Mouse (Mus musculus) right cerebral cortex, adult 2 months (tissue): ENCODE data around the gene Ifitm10.

Experiments
- DNase-seq, 2 experiments: peaks; one replicate each; pipeline ENCODE4 v3.0.0; 2021 to 2022; ENCODE audit warnings: low spot score in 2 of 2

Gene Ifitm10

DNA sequence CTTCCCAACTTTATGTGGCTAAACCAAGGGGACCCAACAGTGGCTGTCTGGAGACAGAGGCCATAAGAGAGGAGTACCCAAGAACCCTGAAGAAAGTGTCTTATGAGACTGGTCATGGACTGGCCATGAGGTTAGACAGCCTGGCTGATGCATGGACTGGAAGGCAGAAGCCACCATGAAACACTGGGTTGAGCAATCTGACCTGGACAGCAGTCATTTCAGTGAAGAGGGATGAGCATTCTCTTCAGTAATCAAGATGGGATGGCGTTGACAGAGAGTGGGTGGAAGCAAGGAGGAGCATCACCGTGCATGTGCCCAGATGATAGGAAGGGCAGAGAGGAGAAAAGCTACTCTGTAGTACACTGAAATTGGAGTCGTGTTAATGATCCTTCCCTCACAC, 17.6 kb upstream of the Ifitm10 start:
- no peak for DNase-seq

DNA sequence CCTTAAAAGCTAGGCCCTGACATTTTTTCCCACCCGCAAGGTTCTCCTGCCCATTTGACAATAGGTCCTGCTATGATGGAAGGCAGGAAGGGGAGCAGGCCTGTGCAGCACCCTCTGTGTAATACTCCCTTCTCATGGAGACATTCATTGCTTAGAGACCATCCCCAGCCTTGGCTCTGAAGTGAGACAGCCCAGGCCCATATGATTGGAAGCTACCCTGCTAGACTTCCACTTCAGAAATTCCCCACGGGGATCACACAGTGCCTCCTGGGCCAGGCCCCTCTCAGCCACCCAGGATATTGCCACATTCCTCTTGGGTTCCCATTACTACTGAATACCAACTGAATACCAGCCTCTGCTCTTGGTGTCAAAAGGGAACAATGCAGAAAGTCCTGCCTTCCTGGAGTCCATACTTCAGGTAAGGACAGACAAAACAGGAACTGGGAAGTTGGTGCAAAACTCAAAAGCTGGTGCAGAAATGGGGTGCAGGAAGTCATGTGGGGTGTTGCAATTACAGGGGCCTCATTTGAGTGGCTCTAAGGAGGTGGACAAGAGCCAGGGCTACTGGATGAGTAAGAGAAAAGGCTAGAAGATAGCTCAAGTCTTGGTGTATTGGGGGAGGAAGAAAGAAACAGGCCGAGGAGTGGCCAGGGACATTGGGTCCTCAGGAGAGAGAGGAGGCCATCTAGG, 16.6 kb upstream of the Ifitm10 start:
- DNase-seq: no peak

DNA sequence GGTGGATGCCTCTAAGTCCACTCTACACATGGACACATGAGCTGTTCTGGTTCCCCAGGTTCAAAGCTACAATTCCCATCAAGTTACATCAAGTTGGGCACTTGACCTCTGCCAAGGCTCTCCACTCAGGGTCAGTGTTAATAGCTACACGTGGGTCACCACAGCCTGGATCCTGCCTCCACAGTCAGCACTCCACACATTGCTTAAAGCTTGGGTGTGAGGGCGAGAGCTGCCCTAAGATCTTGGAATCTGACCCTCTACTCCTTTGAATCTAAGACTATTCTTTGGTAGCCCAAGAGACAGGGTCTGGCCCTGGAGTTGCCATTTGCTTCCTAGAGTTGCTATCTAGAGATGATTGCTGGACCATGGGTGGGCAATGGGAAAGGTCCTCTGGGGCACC, 15.2 kb upstream of the Ifitm10 start:
- no peak for DNase-seq

DNA sequence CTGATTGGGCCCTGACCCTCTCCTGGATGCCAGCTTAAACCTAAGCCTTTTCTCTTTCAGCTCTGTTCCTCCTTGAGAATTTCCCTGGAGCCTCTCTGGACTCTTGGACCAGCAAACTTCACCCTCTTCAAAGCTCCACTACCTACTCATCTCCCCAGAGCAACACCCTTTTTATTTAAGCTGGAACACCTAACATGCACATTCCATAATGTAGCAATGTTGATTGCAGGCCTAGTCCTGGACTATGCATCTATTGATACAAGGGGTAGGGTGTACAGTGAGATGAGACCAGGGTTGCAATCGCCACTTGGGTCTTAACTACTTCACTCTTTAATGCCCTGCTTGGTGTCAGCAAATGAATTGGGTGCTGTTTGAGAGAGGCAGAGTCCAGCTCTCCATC, 14.6 kb upstream of the Ifitm10 start:
- no peak for DNase-seq

DNA sequence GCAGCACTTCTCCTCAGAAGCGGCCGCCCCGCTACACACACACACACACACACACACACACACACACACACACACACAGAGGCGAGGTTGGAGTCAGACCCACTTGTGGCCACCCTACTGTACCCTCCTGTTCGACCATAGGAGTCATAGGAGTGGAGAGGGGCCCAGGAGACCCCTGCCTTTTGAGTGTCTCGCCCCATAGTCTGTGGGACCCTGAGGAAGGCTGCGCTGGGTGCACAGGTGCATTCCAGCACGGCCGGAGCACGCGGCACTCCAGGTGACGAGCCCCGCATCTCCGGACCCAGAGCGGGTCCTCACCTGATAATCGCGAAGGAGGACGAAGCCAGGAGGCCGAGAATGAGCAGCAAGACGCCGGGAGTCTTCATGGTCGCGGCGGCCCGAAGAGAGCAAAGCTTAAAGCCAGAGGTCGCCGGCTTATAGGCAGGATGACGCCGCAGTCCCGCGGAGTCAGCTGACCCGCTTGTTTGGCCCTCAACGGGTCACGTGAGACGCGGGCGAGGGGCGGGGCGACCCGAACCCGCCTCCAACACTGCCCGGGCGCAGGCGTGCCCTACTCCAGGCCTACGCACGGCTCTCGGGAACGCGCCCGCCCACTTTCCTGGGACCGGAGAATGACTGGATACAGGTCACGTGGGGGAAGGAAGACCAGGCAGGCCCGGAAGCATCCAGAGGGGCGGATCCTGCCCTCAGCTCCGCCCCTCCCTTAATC, 14.0 kb upstream of the Ifitm10 start, which contains the start of gene Ctsd:
Gene Ctsd, minus strand, starts transcription at position 620 of the 730 bp plus-strand sequence.
- peak; percentile 97 for DNase-seq

DNA sequence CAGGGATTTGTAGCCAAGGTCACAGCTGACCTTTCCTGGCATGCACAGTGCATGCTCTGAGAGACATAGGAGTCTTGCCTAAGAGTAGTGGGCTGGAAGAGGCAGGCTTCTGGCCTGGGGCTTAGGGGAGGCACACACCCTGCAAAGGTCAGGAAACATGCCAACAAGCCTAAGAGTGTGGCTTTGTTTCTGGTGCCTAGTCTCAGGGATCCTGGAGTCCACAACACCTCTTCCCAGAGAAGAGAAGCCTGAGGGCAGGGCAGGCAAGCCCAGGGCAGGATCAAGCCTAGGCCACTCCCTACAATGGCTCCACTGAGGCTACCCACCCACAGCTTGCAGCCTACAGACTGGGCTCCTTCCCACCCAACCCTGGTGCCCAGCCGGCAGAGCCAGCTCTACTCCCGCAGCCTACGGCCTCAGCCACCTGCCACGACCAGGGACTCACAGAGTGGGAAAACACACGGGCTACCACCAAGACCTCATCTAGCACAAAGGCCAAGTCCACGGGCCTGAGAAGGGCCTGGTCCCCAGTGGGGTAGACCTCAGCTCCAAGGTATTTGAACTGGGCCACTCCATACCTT, 13.2 kb upstream of the Ifitm10 start:
- DNase-seq: no peak

DNA sequence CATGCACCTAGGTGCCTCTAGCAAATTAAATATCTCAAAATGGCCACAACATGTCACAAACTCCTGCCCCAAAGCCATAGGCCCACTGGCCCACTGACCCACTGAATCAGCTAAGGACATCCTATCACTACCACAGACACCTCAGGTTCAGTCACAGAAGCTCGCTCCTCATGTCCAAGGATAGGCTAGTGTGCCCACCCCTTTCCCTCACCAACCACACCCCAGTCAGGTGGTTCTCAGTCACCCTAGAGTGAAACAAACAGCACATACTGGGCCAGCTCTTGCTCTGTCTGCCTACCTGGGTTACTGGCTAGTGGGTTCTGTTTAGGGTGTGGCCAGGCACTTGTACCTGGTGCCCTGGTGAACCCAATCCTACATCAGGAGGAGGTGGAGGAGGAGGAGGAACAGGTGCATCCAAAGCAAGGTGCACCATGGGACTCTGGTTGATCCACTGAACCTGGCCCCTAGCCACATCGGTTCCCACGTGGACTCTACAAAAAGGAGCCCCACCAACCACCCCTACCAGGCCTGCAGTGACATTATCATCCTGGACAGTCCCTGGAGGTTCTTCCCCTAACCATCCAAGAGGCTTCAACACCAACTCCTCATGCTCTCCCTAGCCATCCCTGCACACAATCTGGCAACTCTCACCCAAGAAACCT, 12.3 kb upstream of the Ifitm10 start:
- DNase-seq: no peak

DNA sequence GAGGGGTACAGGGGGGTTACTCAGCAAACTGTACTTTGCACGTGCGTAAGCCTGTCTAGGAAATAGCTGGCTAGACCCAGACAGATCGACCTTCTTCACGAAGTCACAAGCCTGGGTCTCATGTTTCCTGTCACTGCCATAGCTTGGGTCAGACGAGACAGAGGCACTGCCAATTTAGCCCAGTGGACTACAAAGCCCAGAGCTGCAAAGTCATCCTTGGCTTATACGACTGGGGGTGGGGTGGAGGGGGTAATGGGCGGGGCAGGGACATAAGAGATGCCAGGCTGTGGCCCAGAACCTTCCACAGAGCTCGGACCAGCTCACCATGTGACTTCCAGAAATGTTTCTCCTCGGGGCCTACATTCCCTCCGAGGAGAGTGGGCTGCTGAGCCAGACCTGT, 10.8 kb upstream of the Ifitm10 start:
- no peak for DNase-seq

DNA sequence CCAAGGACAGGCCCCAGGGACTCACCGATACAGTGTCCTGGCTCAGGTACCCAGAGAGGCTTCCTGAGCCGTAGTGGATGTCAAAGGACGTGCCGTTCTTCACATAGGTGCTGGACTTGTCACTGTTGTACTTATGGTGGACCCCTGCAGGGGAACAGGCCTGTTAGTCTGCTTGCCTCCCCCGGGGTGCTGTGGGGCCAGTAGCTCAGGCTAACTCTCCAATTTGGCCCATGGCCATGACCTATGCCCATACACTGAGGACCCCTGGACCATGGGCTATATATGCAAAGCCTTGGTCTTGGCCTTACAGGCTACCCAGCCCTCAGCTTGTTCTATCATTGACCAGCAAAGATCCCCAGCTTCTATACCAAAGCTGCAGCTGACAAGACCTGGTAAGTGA, 9.0 kb upstream of the Ifitm10 start, which contains the start of gene Gm49369:
Gene Gm49369, minus strand, starts transcription at position 101 of the 400 bp plus-strand sequence.
- DNase-seq: no peak

DNA sequence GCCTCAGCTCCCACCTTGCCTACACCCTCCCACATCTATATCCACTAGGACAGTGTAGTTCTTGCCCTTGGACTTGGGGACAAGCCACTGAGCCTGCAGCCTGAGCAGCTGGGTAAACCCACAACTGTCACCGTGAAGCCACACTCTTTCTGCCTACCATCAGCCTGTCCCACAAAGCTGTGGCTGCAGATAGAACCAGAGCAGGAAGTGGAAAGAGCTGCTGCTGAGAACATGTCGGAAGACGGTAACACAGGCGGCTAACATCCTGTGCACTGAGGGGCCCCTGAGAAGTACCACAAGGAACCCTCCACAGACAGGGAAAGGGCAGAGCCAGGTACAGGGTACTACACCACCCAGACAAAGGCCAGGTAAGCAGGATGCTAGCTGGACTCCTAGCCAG, 7.6 kb upstream of the Ifitm10 start:
- DNase-seq: no peak

DNA sequence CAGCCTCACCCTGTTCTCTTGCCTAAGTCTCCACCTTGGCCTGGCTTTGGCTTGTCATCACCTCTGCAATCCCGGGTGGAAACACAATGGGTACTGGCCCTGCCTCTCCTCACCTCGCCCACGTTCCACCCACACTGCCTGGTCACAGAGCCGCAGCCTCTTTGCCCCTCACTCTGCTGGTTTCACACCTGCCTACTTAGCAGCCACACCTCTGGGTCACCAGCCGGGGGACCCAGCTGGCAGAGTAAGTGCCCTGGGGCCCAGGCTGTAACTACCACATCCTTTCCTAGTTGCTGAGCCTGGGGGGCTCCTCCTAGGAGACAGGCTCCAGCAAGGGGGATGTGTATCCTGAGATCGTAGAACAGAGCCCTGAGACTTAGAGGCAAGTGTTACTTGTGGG, 5.6 kb upstream of the Ifitm10 start:
- DNase-seq: no peak

DNA sequence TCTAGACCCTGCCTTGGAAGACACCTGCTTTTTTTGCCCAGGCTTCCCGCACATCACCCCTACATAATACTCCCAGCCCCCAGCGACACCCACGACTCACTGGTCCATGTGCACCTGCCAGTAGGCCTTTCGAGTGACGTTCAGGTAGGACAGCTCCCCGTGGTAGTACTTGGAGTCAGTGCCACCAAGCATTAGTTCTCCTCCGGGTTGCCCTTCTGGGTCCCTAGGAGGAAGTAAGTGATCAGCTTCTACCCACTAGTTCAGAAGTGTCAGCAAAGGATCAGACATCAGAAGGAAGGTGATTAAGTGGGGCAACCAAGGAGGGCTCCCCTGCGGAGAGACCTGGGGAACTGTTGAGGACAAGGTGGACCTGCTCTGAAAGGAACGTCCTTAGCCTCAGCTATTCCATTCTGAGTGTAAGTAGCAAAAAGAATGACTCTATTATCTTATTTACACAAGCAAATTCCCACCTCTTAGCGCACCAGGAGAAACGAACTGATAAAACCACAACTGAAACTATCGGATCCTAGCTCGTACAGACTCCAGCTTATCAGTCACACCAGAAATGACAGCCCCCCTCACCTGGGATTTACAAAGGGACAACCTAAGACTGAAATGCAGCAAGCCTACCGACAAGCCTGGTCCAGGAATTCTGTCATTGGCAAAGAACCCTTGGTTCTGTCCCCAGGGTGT, 3.8 kb upstream of the Ifitm10 start:
- DNase-seq: no peak

DNA sequence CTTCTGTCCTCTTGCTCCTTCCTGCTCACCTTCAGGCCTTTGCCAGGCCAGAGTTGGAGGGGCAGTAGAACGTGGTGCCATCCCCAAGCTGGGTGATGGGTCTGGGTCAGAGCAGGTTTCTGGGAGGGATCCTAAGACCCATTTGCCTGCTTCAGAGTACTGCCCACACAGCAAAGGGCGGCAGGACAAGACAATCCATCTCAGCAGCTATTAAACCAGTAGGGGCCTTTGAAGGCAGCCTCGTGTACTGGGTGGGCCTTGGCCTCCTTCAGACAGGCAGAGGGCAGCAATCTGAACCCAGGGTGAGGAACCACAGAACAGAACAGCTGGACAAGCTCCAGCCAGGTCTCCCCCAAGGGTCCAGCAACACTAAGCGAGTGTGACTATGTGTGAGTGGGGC, 2.5 kb upstream of the Ifitm10 start:
- DNase-seq: no peak

DNA sequence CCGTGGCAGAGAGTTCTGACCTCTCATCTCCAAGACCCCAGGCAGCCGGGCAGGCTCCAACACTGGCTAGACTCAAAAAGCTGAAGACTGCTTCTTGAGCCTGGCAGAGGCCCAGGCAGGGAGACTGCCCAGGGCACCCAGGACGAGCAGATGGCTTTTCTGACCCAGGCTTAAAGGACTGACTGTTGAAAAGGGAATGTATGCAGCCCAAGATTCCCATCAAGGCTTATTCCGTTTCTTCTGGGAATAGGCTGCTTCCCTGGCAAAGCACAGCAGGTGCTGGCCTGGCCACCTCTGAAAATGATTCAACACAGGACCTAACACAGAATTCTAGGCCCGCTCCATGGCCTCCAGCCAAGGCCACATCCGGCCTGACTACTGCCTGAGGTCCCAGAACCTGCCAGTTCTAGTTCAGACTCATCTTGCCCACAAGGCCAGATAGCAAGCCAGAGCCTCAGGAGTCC, 1.7 kb upstream of the Ifitm10 start:
- DNase-seq: no peak

DNA sequence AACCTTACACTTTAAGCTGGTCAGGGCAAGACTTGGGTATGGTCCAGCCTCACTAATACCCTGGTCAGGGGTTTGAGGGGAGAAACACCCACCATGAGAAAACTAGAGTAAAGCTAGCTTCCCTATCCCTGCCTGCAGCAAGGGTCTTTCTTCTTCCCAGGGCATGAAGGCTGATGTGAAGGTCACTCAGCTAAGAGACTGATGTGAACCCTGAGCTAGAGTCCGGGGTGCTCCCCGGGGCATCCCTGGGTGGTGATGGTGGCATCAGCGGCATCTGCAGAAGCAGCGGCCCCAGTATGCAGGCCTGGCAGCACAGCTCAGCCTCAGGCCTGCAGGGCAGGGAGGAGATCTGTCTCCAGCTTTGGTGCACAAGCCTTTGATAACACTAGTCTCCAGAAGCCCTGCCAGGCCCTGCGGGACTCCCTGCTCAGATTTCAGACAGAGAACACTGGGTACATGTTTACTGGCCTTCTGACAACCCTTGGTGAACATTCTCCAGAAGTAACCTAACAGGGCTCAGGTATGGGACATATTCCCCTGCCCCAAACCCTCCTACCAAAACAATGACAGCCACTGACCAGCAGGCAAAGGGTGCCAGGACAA, 961 bp upstream of the Ifitm10 start:
- DNase-seq: no peak

DNA sequence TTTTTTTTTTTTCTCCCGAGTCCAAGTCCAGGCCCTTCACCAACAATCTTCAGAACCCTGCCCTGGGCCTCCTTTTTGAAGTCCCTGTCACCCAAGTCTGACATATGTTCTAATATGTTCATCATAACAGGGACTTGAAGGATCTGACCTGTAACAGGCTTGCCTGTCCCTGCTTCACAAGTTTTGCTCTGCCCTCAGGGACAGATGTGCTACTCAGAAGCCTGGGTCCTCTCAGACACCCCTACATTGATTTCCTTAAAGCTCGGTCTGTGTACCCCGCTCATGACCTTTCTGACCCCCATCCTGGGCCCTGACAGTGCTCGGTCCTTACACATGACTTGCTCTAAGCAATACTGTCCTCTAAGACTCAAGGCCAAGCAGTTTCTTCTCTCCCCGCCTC, 514 bp downstream of the Ifitm10 start:
- no peak for DNase-seq

DNA sequence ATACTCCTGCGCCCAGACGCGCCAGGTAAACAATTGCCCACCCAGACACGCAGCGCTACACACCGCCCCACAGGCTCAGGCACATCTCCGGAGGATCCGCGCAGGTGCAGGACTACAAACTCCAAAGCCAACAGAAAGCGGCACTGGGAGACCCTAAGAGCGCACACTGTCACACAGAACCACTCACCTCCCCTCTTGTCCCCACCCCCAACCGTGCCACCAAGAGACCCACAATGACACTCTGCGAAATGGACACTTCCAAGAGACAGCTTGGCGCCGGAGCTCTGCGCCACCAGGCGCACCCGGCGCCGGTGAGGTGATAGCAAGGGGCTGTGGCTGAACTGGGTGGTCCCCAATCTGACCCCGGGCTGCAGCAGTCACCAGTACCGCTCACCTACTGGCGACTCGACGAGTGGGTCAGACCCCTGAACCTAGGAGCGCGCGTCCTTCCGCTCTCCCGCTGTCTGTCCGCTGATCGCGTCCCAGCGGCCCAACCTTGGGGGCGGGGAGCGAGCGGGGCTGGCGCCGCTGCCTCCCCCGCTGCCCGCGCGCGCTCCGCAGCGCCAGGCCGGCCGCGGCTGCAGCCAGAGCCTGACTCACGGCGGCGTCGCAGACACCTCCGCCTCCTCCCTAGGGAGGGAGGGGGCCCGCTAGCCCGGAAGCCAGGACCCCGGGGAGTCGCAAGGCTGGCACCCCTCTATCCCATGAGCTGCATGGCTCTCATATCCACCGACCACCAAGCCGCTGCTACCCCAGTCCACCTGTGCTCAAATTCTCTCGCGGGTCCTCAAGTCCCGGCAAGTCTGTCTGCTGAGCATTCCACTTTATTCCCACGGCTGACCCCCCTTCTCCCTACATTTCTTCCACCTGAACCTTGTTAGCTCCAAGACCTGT, 1.5 kb downstream of the Ifitm10 start:
- DNase-seq: no peak

DNA sequence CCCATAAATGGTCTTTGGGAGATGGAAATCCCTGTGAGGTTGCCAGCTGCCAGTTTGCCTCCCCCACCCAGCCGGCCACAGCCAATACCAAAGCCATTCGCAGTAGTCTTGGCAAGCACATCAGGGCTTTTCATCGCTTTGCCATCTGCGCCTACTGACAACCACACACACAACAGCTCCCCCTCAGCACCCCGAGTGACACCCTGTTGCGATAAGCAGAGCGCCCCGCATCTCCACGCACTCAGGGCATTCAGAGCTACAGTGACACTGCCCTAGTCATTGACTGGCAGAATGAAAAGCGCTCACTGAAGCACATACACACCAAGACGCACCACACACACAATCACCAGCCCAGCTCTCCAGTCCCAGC, 2.2 kb downstream of the Ifitm10 start:
- DNase-seq: peak; percentile 71 to 80

DNA sequence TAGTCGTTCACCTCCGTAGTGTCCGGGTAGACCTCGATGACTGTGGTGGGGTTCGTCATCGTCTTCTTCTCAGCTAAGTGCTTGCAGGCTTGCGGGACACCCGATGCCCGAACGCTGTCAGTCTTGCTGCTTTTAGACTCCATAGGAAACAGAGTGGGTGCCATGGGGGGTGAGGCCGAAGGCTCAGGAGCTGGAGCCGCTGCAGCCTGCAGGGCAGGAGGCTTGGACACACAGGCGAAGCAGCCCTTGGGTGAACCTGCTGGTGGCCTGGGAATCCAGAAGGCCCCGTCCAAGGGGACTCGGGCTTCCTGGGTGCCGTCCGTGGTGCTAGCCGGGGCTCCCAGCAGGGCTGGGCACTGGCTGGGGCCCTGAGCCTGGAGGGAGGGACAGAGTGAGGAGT, 2.6 kb downstream of the Ifitm10 start:
- no peak for DNase-seq

DNA sequence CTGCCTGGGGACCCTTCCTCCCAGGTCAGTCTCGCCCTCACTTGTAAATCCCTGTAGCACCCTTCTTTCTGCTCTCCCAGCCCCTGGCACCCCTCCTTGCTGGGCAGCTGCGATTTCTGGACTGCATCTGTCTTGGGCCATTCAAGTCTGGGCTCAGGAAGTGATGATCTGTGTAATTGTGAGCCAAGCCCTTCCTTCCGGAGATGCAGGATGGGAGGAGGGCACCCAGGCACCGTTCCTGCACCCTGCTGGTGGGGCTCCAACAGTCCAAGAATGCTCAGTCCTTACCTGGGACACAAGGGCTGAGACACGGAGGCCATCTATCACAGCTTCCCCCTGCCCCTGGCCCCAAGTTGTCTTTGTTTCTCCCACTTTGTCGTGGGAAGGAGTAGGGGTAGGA, 3.7 kb downstream of the Ifitm10 start:
- DNase-seq: no peak
